10 mouse cellular contexts compared by ENCODE assay signal in the genomic region with DNA sequence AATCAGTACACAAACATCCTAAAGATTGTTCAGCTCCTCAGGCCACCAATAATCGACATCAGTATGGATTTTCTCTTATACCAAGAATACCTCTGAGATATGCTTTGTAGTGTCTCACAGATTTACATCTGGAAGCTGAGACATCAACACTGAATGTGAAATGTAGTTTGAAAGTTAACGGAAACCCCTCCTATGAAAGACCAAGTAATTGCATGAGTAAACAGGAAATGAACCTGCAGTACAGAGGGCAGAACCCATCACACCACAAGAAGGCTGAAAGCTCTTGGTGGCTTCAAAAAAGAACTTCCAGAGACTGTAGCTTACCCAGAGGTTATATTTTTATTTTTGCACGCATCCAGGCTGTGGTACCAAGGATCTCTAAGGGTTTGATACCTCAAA.
DNase-seq lines count a peak whose midpoint lies in the region; ATAC-seq and TF ChIP-seq lines count a peak whose summit lies in the region.
"Had no signal": no experiment of that assay in that cellular context is flagged by ENCODE, and none has a peak within 500 bp of the region (broad histone marks: within the 10 kb centered on the region; RNA-seq: fewer than 3 reads in every experiment).

No protein-coding gene starts in this region.

- peaks cover 2% of the 10 kb centered on the region; the same call in 1 of the 2 replicates for H3K4me1 ChIP-seq in forebrain, embryonic 14.5 days (ENCODE audit: control insufficient read depth, insufficient read depth, low read length)
- peaks cover 6% of the 10 kb centered on the region; the same call in 1 of the 2 replicates for H3K4me1 ChIP-seq in forebrain, embryonic 11.5 days (replicated peaks; ENCODE audit: control insufficient read depth, insufficient read depth, low read length)
- no peaks in the 10 kb centered on the region for H3K4me1 ChIP-seq in liver, postnatal 0 days (ENCODE audit: insufficient read depth)
- no peaks in the 10 kb centered on the region; the same call in 1 of the 2 replicates for H3K4me1 ChIP-seq in hindbrain, postnatal 0 days (ENCODE audit: insufficient read depth, low read length)
- no peaks in the 10 kb centered on the region for H3K4me1 ChIP-seq in midbrain, postnatal 0 days (ENCODE audit: insufficient read depth, low read length)

- peaks cover 5% of the 10 kb centered on the region; the same call in 1 of the 2 replicates for H3K27me3 ChIP-seq in forebrain, embryonic 14.5 days (replicated peaks; ENCODE audit: control insufficient read depth, insufficient read depth, low read length)
- peaks cover 2% of the 10 kb centered on the region; the same call in 1 of the 2 replicates for H3K27me3 ChIP-seq in forebrain, embryonic 11.5 days (ENCODE audit: control insufficient read depth, insufficient read depth, low read length)
- H3K27me3 ChIP-seq in liver, postnatal 0 days (ENCODE audit: insufficient read depth, low read length), result no peaks in the 10 kb centered on the region
- H3K27me3 ChIP-seq in hindbrain, postnatal 0 days (ENCODE audit: insufficient read depth, low read length), result peaks cover 13% of the 10 kb centered on the region; the same call in 1 of the 2 replicates
- H3K27me3 ChIP-seq in midbrain, postnatal 0 days (ENCODE audit: insufficient read depth, low read length), result peaks cover 11% of the 10 kb centered on the region

- no peaks in the 10 kb centered on the region for H3K36me3 ChIP-seq in forebrain, embryonic 14.5 days (ENCODE audit: control insufficient read depth, insufficient read depth, low read length)
- H3K36me3 ChIP-seq in forebrain, embryonic 11.5 days (ENCODE audit: control insufficient read depth, insufficient read depth, low read length), result no peaks in the 10 kb centered on the region
- no peaks in the 10 kb centered on the region for H3K36me3 ChIP-seq in liver, postnatal 0 days (replicated peaks; ENCODE audit: insufficient read depth, low read length)
- no peaks in the 10 kb centered on the region for H3K36me3 ChIP-seq in hindbrain, postnatal 0 days (ENCODE audit: insufficient read depth, low read length)
- no peaks in the 10 kb centered on the region for H3K36me3 ChIP-seq in midbrain, postnatal 0 days (ENCODE audit: insufficient read depth, low read length)
- H3K36me3 ChIP-seq: kidney, embryonic 15.5 days; liver, embryonic 12.5 days had no signal

- no peak for TF ChIP-seq CTCF in liver, postnatal 0 days (IDR thresholded peaks at IDR 0.05; ENCODE audit: low read depth)
- no peak for TF ChIP-seq CTCF in hindbrain, postnatal 0 days (IDR thresholded peaks at IDR 0.05; ENCODE audit: low read depth)
- no peak for TF ChIP-seq CTCF in midbrain, postnatal 0 days (IDR thresholded peaks at IDR 0.05)

- H3K9ac ChIP-seq in forebrain, embryonic 14.5 days (ENCODE audit: low read length), result no peak overlapping the region
- no peak overlapping the region for H3K9ac ChIP-seq in forebrain, embryonic 11.5 days (ENCODE audit: low read length)
- no peak overlapping the region for H3K9ac ChIP-seq in liver, postnatal 0 days (replicated peaks)
- no peak overlapping the region for H3K9ac ChIP-seq in hindbrain, postnatal 0 days (replicated peaks; ENCODE audit: low read length)
- H3K9ac ChIP-seq in midbrain, postnatal 0 days (replicated peaks; ENCODE audit: low read length, poor library complexity, severe bottlenecking), result no peak overlapping the region
- H3K9ac ChIP-seq: kidney, embryonic 15.5 days; liver, embryonic 12.5 days had no signal

- peak overlapping the region; percentile 47; the same call in 1 of the 2 replicates for H3K4me2 ChIP-seq in forebrain, embryonic 14.5 days (ENCODE audit: low read length)
- no peak overlapping the region for H3K4me2 ChIP-seq in forebrain, embryonic 11.5 days (ENCODE audit: low read depth, low read length, severe bottlenecking)
- H3K4me2 ChIP-seq in liver, postnatal 0 days (ENCODE audit: low read depth, low read length), result no peak overlapping the region
- peak overlapping the region; percentile 63 for H3K4me2 ChIP-seq in hindbrain, postnatal 0 days (ENCODE audit: low read depth, low read length)
- H3K4me2 ChIP-seq in midbrain, postnatal 0 days (ENCODE audit: low read depth, low read length, poor library complexity, severe bottlenecking), result peak overlapping the region; percentile 61

- peak; percentile 30 for ATAC-seq in forebrain, embryonic 14.5 days
- ATAC-seq in forebrain, embryonic 11.5 days (replicated peaks; ENCODE audit: low FRiP score), result no peak
- 0 out of 2 replicates have a peak, but pooled peaks have one; percentile 5 for ATAC-seq in liver, postnatal 0 days
- no peak for ATAC-seq in hindbrain, postnatal 0 days
- no peak for ATAC-seq in midbrain, postnatal 0 days (ENCODE audit: low FRiP score)

- TF ChIP-seq EP300 in liver, postnatal 0 days (IDR thresholded peaks at IDR 0.05; ENCODE audit: low read depth), result no peak

- 49% methylated on average over 3 of the region's 3 CpGs for WGBS in forebrain, embryonic 14.5 days
- WGBS in forebrain, embryonic 11.5 days, result 47% methylated on average over 3 of the region's 3 CpGs
- WGBS in liver, postnatal 0 days (ENCODE audit: insufficient replicate concordance), result 40% methylated on average over 3 of the region's 3 CpGs
- 52% methylated on average over 3 of the region's 3 CpGs for WGBS in hindbrain, postnatal 0 days
- 33% methylated on average over 3 of the region's 3 CpGs for WGBS in midbrain, postnatal 0 days

- no peaks in the 10 kb centered on the region for H3K9me3 ChIP-seq in forebrain, embryonic 14.5 days (replicated peaks; ENCODE audit: control insufficient read depth, low read length)
- H3K9me3 ChIP-seq in forebrain, embryonic 11.5 days (ENCODE audit: control insufficient read depth, low read length), result no peaks in the 10 kb centered on the region
- H3K9me3 ChIP-seq in liver, postnatal 0 days (ENCODE audit: low read length), result no peaks in the 10 kb centered on the region
- H3K9me3 ChIP-seq in hindbrain, postnatal 0 days (ENCODE audit: low read length), result no peaks in the 10 kb centered on the region
- H3K9me3 ChIP-seq in midbrain, postnatal 0 days (ENCODE audit: low read length), result no peaks in the 10 kb centered on the region
- H3K9me3 ChIP-seq: kidney, embryonic 15.5 days; liver, embryonic 12.5 days had no signal

- H3K4me3 ChIP-seq in forebrain, embryonic 14.5 days (ENCODE audit: low read depth, low read length), result no peak overlapping the region
- H3K4me3 ChIP-seq in forebrain, embryonic 11.5 days (ENCODE audit: low read depth, low read length), result no peak overlapping the region
- H3K4me3 ChIP-seq in liver, postnatal 0 days (ENCODE audit: low read depth, low read length), result no peak overlapping the region
- no peak overlapping the region for H3K4me3 ChIP-seq in hindbrain, postnatal 0 days (ENCODE audit: low read length)
- H3K4me3 ChIP-seq in midbrain, postnatal 0 days (ENCODE audit: low read depth, low read length), result no peak overlapping the region
- H3K4me3 ChIP-seq: liver, embryonic 12.5 days had no signal

- H3K27ac ChIP-seq in forebrain, embryonic 14.5 days (ENCODE audit: low read depth, low read length), result no peak overlapping the region
- no peak overlapping the region for H3K27ac ChIP-seq in forebrain, embryonic 11.5 days (ENCODE audit: low read depth, low read length)
- no peak overlapping the region for H3K27ac ChIP-seq in liver, postnatal 0 days (ENCODE audit: low read depth)
- H3K27ac ChIP-seq in hindbrain, postnatal 0 days, result no peak overlapping the region
- no peak overlapping the region for H3K27ac ChIP-seq in midbrain, postnatal 0 days (ENCODE audit: low read depth, low read length)
- H3K27ac ChIP-seq: kidney, embryonic 15.5 days; liver, embryonic 12.5 days had no signal

- no peak for DNase-seq in forebrain, embryonic 14.5 days (ENCODE audit: low spot score)
- DNase-seq in forebrain, embryonic 11.5 days (ENCODE audit: low spot score), result no peak
- no peak for DNase-seq in liver, postnatal 0 days
- DNase-seq in liver, result no peak
- DNase-seq in hindbrain, postnatal 0 days (ENCODE audit: low spot score), result no peak
- no peak for DNase-seq in midbrain, postnatal 0 days (ENCODE audit: low spot score)
- no peak for DNase-seq in thymus, postnatal 25 days
- DNase-seq in thymus, postnatal 14 days, result no peak

Comparison
In these comparisons a context has a peak if more than half of its experiments do, and no peak if none do; other contexts are left out.
1. ATAC-seq: peak in forebrain, embryonic 14.5 days (single experiment) and liver, postnatal 0 days (single experiment); none in forebrain, embryonic 11.5 days (single experiment), hindbrain, postnatal 0 days (single experiment) and midbrain, postnatal 0 days (single experiment).
2. H3K4me2 ChIP-seq: peak in forebrain, embryonic 14.5 days (single experiment), hindbrain, postnatal 0 days (single experiment) and midbrain, postnatal 0 days (single experiment); none in forebrain, embryonic 11.5 days (single experiment) and liver, postnatal 0 days (single experiment).